Mouse (Mus musculus): Measurements from ENCODE around the gene B4galt5. TPM values are rescaled to one million over a fixed set of nuclear protein-coding genes. Genes with fewer than 3 reads are reported as not detected.
"Not testable (repeated sequence)": the region's sequence is repeated elsewhere in the genome, so short reads cannot be mapped to it uniquely, and the experiment has no call there.

B4galt5 gene
- total RNA-seq (2021), result 10 to 100 TPM; 63.0 to 70.2 TPM

DNA sequence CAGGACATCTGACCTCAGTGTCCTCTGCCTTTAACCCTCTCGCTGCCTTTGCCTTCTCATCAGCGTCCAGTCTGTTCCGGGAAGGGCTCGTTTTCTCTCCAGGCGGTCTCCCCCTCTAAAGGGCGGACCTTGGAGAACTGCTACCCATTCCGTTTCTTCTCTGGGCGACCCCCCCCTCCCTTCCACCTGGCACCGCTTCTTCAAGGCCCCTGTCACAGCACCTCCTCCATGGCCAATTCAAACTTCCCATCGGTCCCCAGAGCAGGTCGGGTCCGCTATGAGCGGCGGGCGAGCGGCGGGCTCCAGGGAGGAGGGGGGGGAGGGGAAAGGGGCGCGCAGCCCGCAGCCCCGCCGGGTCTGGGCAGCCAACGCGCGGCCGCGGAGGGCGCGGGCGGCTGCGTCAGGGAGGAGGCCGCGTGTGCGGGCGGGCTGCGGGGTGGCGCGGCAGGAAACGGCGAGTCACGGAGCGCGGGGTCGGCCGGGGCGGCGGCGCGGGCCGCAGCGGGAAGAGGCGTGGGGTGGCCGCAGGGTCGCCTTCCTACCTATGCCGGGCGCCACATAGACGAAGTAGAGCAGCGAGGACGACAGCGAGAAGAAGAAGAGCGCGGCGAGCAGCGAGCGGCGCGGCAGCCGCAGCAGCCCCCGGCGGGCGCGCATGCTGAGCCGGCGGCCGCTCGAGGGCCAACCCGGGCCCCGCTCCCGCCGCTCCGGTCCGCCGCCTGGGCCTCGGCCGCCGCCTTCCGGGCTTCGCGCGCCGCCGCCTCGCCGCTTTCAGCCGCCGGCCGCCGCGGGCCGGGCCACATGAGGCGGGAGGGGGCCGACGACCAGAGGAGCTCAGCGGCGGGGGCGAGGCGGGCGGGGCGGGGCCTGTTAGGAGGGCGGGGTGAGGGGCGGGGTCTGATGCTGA, at the start of gene B4galt5:
B4galt5 (minus strand) TSS at position 808 of the 907 bp plus-strand sequence.
- DNase-seq (ENCODE audit: extremely low spot score in 1 of 2, low spot score in 2 of 2), result peak in 1 of 2 experiments; percentile 67
- intact Hi-C loops (cut with DNase I), result loop anchor here (5.0 kb wide), 1 partner anchor 69 kb away; no protein-coding TSS in a partner anchor

DNA sequence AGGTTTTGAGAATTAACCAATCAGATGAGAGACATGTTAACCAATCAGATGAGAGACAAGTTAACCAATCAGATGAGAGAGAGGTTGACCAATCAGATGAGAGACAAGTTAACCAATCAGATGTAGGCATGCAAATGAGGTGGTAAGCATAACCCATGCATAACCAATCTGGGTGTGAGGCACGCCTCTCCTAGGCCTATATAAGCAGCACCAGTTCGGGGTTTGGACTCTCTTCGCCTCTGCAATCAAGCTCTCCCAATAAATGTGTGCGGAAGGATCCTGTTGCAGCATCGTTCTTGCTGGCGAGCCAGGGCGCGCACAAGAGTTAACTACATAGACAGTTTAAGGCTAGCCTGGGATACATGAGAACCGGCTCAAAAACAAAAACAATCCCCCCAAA, 47.4 kb upstream of the B4galt5 start:
- intact Hi-C loops (cut with DNase I); DNase-seq (ENCODE audit: extremely low spot score in 1 of 2, low spot score in 2 of 2): not testable (repeated sequence)

DNA sequence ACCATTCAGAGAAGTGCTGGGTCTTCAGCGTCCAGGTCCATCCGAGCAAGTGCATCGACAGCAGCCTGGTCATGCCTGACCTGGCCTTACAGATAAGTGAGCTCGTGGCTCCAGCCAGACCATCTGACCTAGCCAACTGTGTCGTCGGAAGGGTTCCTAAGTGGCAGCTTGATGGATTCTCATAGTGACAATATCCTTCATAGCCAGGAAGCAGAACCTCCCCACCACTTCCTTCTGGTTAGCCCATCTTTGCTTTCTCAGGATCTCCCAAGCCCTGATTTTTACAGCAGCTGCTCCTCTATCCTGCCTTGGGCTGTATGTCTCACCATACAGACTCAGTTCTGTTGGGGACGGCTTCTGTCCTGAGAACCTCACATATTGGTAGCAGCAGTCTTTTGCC, 45.4 kb upstream of the B4galt5 start:
- intact Hi-C loops (cut with DNase I), result no loop called here

DNA sequence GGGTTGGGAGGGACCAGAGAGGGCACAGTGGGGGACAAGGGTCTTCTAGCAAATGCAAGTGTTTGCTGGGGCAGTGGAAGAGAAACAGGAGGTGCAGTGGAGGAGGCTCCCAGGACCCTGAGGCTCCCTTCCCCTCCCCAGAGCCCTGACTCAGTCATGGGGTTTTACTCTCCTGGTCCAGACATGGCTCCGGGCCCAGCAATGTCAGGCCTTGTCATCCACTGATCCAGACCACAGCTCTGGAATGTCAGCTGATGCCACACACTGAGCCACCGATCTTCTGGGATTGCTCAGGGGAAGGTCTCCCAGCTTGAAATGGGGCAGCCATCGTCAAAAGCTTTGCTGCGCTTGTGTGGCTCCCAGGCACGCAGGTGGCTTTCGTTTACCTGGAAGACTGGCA, 38.0 kb upstream of the B4galt5 start:
- intact Hi-C loops (cut with DNase I), result no loop called here
- no peak for DNase-seq (ENCODE audit: extremely low spot score in 1 of 2, low spot score in 2 of 2)

More for the DNA sequence above, 45.4 kb upstream of the B4galt5 start:
- DNase-seq (ENCODE audit: extremely low spot score in 1 of 2, low spot score in 2 of 2), result no peak

DNA sequence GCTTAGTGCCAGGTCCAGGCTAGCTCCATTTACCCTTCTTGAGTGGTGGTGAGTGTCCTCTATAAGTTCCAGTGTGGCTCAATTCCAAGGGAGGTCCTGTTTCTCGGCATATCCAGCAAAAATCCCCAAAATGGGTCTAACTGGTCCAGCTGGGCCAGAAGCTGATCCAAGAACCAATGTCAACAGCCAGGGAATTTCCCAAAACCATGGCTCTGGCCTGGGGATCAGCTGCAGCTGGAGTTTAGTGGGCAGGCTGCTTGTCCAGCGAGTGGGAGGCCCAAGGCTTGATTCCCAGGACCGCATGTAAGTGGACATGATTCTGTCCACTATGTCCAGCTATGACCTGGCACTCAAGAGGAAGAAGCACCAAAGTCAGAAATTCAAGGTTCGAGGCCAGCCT, 37.5 kb upstream of the B4galt5 start:
- intact Hi-C loops (cut with DNase I), result no loop called here
- no peak for DNase-seq (ENCODE audit: extremely low spot score in 1 of 2, low spot score in 2 of 2)

DNA sequence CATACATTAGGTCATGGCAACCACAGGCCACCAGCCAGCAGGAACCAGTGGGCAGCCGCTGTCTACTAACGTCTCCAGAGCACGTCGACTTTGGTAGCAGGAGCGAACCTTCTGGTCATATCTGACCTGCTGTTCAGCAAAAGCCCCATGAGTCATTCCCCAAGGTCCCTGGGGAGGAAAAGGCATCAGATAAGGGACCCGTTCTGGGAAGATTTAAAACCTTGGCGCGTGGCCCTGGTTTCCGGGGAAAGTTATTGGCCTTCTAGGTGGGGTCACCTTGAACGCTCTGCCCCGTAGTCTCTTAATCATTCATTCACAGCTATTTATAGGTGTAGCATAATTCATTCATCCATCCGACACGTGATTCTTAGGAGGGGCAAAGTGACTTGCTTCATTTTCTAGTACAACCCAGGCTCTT, 34.7 kb upstream of the B4galt5 start:
- intact Hi-C loops (cut with DNase I), result no loop called here
- DNase-seq (ENCODE audit: extremely low spot score in 1 of 2, low spot score in 2 of 2), result no peak

DNA sequence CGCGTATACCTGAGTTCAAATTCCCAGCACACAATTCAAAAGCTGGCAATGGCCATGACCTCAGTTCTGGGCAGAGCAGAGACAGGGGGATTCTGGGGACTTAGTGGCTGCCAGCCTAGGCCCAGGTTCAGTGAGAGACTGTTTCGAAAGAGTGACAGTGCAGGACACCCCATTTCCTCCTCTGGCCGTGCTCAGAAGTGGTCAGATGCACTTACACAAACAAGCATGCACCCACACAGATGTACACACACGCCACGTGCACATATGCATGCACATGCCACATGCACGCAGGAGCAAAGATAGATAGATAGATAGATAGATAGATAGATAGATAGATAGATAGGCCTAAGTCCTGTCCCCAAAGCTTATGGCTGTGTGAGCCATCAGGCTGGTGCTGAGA, 33.4 kb upstream of the B4galt5 start:
- DNase-seq (ENCODE audit: extremely low spot score in 1 of 2, low spot score in 2 of 2), result no peak
- intact Hi-C loops (cut with DNase I), result no loop called here

DNA sequence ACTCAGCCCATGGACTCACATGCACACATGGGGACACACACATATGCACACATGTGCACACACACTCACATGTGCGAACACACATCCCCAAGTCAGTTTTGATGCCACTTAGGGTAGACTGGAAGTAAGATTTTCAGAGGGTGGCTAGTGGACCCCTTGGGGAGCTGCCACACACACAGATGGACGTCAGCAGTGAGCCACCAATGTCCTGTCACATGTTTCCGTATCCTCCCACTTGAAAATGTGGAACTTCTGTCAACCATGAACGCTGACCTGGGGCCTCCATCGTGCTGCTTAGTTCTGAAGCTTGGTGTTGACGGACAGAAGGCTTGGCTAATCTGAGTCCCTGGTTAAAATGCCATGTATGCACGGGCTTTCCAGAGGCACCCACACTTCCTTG, 32.6 kb upstream of the B4galt5 start:
- intact Hi-C loops (cut with DNase I), result no loop called here
- no peak for DNase-seq (ENCODE audit: extremely low spot score in 1 of 2, low spot score in 2 of 2)

DNA sequence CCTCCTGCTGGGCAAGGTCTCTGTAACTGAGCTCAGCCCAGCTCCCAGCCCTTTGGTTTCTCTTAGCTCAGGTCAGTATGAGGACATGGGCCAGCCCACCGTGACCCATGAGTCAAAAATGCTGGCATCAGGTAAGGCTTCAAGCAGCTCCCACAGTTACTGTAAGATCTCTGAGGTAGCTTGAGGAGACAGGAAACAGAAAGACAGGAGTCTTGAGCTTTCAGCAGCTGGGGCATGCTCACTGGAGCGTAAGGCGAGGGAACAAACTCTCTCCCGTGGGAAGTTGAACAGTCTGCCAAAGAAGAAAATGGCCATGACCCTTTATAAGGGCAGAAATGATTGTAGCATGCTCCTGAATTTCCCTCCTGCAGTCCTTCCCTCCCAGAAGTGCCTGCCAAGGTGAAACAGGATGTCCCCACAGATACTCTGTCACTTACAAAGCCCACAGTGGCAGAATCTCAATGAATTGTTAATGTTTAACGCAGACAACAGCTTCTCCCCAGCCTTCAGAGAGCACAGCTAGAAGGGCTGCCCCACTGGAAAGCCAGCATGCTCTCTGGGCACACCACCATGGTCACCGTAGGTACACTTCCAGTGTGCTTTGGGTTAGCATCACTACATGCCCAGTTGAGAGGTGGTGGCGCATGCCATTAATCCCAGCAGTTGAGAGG, 31.8 kb upstream of the B4galt5 start:
- intact Hi-C loops (cut with DNase I), result no loop called here
- no peak for DNase-seq (ENCODE audit: extremely low spot score in 1 of 2, low spot score in 2 of 2)

DNA sequence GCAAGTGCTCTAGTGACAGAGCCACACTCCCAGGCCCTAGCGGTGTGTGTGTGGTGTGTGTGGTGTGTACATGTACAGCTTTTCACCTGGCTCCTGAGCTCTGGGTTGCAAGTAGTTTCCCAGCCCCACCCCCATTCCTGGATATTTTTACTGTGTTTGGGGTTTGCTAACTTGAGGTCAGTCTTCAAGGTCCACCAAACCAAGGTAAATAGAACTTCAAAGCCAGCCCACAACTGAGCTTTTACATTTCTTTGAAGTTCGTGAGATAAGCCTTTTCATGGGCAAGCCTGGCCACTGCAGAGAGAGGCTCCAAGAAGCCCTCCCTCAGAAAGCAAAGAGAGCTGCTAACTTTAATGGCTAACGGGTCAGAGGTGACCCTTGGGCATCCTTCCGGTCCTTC, 30.0 kb upstream of the B4galt5 start:
- intact Hi-C loops (cut with DNase I), result no loop called here
- DNase-seq (ENCODE audit: extremely low spot score in 1 of 2, low spot score in 2 of 2), result no peak

DNA sequence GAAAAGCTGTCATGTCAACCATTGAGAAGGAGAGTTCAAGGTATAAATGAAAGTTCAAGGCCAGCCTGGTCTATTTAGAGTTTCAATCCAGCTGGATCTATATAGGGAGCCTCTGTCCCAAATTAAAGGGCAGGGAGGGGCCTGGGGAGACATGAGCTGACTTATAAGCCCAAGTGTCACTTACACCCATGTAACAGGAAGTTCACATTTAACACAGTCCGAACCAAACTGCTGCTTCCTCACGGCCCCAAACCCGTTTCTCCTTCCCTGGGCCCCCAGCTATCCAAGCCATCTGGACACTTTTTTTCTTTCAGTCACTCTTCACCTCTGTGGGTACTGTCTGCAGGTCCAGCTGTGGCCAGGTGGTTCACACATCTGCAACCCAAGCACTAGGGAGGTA, 28.7 kb upstream of the B4galt5 start:
- intact Hi-C loops (cut with DNase I), result no loop called here
- DNase-seq (ENCODE audit: extremely low spot score in 1 of 2, low spot score in 2 of 2), result no peak

DNA sequence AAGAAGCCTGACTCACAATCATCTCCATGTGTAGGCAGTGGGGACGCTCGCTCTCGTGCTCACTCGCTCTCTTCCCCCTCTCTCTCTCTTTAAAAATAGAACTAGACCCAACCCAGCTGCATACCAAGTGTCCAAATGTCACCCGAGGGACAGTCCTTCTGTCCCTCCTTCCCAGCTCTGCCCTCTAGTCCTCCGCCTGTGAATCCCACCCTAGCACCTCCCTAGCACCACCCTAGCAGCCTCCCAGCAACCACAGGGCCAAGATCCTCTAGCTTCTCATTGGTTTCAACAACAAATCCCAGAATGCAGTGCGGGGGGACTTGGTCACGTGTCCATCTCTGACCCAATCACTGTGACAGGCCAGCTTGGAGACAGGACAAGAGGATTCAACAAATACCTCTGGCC, 27.2 kb upstream of the B4galt5 start:
- peak in 1 of 2 experiments; percentile 56 for DNase-seq (ENCODE audit: extremely low spot score in 1 of 2, low spot score in 2 of 2)
- intact Hi-C loops (cut with DNase I), result no loop called here

DNA sequence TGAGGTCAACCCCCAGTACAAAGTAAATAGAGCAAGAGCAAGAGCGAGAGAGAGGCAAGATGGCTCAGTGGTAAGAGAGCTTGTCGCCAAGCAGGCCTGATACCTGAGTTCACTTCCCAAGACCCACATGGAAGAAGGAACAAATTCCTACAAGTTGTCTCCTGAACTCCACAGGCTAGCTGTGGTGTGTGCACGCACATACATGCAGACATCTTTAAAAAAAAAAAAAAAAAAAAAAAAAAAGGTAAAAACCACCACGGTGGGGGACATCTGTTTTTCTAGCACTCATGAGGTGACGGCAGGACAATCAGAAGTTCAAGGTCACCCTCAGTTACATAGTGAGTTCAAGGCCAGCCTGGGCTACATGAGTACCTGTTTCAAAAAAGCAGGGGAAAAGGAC, 26.7 kb upstream of the B4galt5 start:
- DNase-seq (ENCODE audit: extremely low spot score in 1 of 2, low spot score in 2 of 2), result no peak
- intact Hi-C loops (cut with DNase I), result no loop called here

DNA sequence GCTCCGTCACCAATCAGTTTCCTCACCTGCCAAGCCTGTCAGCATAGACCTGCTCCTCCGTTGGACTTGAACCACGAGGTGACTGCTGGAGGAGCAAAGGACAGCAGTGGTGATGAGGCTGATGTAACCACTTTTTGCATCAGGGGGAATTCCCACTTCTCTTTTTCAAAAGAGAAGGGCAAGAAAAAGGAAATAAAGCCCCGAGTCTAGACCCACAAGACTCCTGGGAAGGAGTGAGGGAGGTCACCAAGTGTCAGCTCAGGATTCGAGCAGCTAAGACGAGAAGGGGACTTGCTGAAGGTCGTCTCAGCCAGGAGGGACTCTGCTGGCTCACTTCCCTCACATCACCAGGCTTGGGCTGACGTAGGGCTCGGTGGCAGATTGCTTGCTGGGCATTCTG, 26.2 kb upstream of the B4galt5 start:
- no peak for DNase-seq (ENCODE audit: extremely low spot score in 1 of 2, low spot score in 2 of 2)
- intact Hi-C loops (cut with DNase I), result no loop called here

DNA sequence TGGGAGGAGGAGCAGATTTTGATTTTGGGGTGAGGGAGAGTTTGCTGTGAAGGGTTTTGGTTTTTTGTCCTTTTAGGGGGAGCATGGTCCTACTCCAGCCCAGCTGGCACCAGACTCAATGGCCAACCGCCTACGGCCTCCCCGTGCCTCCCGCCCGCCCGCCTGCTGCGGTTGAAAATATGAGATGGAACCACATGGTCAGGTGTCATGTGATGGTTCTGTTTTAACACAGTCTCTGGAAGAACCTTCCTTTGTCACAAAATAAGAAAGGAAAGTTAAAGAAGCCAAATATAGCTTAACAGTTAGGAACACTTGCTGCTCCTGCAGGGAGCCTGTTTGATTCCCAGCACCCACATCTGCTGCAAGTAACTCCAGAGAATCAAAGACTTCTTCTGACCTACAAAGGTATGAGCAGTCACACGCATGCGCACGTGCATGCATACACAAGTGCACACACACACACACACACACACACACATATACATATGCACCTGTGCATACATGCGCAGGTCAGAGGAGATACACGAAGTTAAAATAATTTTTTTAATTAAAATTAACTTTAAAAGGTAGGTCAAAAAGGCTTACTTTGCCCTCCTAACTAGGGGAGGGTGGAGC, 25.3 kb upstream of the B4galt5 start:
- no peak for DNase-seq (ENCODE audit: extremely low spot score in 1 of 2, low spot score in 2 of 2)
- intact Hi-C loops (cut with DNase I), result no loop called here

DNA sequence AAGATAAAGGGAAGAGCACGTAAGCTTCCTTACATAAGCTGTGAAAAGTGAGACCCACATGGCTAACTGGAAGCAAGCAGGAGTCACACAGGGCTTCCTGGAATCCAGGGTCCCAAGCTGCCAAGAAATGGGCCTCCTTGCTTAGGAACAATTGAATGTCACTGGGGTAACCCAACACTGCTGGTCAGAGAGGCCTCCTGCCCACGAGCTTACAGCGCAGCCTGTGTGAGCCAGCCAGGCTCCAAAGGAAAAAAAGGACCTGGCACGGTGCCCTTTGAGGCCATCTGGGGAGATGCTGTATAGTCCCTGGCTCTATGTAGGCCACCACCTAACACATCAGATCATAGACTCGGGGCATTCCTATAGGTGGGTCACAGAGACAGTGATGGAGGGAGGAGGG, 24.3 kb upstream of the B4galt5 start:
- DNase-seq (ENCODE audit: extremely low spot score in 1 of 2, low spot score in 2 of 2), result peak in 1 of 2 experiments; percentile 81
- intact Hi-C loops (cut with DNase I), result no loop called here

DNA sequence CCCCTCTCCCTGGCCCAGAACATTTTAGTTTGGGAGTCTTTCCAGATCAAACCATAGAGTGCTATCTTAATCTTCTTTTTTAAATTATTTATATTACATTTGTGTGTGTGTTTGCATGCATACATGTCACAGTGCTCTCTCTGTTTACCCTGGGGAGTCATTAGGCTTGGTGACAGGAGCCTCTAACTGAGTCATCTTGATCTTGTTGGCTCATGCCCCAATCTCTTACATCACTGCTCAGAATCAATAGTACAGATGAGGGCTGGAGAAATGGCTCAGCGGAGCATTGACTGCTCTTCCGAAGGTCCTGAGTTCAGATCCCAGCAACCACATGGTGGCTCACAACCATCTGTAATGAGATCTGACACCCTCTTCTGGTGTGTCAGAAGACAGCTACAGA, 22.5 kb upstream of the B4galt5 start:
- DNase-seq (ENCODE audit: extremely low spot score in 1 of 2, low spot score in 2 of 2), result no peak

DNA sequence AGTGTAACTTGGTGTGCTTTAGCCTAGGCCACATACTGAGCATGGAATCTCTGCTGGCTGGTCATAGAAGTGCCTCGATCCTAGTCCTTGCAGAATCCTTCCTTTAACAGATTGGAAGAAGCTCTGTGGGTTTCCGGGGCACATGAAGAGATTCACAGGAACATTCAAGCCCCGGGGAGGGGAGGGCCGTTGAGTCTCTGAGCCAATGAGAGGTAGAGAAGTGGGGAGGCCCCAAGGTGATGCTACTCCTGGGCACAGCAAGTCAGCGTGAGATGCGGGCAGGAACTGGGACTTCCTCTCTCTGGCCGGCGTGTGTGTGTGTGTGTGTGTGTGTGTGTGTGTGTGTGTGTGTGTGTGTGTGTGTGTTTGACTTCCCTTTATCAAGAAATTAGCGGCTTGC, 19.3 kb upstream of the B4galt5 start:
- DNase-seq (ENCODE audit: extremely low spot score in 1 of 2, low spot score in 2 of 2), result peak in 1 of 2 experiments; percentile 51
- intact Hi-C loops (cut with DNase I), result no loop called here

More for the DNA sequence above, 22.5 kb upstream of the B4galt5 start:
- intact Hi-C loops (cut with DNase I), result no loop called here

DNA sequence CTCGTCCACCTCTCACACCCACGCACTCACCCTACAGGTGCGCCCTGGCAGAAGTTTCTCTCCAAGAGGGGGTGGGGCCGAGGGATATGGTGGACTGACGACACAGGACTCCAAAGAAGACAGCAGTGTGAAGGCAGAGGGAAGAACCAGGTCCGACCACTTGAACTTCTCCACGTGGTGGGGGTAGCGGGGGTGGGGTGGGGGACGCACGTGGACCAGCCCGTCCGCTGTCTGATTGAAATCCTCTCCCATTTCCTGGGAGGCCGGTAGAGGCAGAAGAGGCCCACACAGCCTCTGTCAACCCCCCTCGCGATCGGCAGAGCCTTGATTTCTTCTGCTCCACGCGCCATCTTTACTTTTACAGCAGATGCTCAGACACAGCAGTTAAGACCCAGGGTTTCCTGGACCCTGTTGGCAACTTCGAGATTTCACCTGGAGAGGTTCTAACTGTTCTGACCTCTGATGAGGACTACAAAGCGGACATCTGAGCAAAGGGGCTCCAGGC, 18.8 kb upstream of the B4galt5 start:
- intact Hi-C loops (cut with DNase I), result no loop called here
- DNase-seq (ENCODE audit: extremely low spot score in 1 of 2, low spot score in 2 of 2), result no peak

DNA sequence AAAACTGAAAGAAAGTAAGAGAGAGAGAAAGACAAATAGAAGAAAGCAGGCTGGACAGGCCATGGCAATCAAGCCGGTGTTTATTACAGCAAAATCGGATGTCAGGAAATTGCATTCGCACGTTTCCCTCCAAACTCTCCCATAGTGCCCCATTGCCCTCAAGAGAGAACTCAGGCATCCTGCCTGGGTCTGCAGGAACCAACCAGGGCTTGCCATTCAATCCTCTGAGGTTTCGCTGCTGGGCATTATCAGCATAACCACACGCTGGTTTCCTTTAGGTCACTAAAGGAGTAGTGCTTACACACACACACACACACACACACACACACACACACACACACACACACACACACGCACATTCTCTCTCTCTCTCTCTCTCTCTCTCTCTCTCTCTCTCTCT, 18.3 kb upstream of the B4galt5 start:
- DNase-seq (ENCODE audit: extremely low spot score in 1 of 2, low spot score in 2 of 2), result no peak
- intact Hi-C loops (cut with DNase I), result no loop called here
